Mouse (Mus musculus): ENCODE data around the gene Il13. TPM values are rescaled to one million over a fixed set of nuclear protein-coding genes. Genes with fewer than 3 reads are reported as not detected.

Il13 gene
- total RNA-seq, 2 experiments from 2014 or later: 0.18 to 0.62 TPM

DNA sequence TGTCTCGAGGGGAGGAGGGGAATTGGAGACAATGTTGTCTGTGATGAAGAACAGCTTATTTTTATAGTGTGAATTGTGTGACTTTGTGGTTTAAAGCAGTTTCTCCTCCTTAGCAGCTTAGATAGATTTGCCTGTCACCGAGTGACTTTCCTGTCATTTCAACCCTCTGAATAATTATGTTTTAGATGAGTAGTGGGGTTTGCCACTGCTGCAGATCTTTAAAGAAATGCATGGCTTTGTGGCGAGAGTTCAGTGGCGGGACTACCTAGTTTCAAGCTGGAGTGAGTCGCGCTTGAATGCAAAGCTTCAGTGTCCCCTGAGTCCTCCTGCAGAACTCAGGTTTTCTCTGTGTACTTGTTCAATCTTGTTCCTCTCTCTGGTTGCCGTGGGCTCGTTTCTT, 46.2 kb downstream of the Il13 start:
- no peak for ATAC-seq (ENCODE audit: poor library complexity, severe bottlenecking)

DNA sequence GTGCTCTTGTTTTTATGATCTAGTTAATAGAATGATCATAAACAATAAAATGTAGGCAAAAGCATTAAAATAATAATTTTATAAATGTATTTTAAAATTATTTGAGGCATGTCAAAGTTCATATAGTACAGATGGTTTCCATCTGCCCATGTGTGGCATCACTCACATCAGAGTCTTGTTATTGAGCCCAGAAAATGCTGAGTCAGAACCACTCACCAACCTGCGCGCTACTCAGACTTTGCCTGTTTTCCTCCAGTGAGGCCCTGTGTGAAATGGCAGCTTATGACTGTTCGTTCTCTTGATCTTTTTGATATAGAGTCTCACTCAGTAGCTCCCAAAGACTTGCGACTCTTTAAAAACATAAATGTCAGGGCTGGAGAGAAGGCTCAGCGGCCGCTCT, 49.0 kb downstream of the Il13 start:
- ATAC-seq (ENCODE audit: poor library complexity, severe bottlenecking): no peak

DNA sequence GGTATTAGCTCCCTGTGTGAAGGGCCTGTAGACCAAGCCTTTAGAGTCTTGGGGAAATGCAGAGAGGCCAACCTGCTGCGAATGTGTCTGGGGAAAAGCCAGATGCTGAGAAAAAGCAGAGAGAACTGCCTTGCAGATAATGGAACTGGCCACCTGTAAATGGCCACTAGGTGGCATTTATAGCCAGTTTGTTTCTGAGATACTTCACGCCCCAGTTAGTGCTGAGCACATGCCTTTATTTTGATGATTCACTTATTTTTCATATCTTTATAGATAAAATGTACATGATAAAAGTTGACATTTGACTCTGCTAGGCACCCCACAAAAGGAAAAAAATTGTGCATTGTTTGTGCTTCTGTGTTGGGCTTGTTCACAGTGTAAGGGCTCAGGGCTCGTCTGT, 49.7 kb downstream of the Il13 start:
- no peak for ATAC-seq (ENCODE audit: poor library complexity, severe bottlenecking)

DNA sequence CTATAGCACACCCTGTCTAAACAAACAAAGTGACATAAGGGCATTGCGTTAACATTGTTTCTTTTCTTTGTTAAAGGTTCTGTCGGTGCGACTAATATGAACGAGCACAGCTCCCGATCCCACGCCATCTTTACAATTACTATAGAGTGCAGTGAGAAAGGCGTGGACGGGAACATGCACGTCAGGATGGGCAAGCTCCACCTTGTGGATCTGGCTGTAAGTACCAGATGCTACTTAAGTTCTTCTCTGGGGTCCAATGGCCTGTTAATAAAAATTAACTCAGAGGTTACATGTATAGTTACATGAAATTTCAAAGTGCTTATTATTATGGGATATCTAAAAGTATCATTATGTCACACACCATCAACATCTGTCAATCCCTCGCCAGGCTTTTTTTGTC, 51.4 kb downstream of the Il13 start:
- ATAC-seq (ENCODE audit: poor library complexity, severe bottlenecking): no peak

Other genes starting within 250 kb of the Il13 start
- not detected in 2 replicates for gene Leap2, start 211.5 kb downstream of the Il13 start, total RNA-seq (2015)
- gene Leap2, start 211.5 kb downstream of the Il13 start, total RNA-seq (2017): not detected in 2 replicates
- 163 and 181 TPM in 2 replicates for gene Uqcrq, start 203.9 kb downstream of the Il13 start, total RNA-seq (2015)
- gene Uqcrq, start 203.9 kb downstream of the Il13 start, total RNA-seq (2017): 53.2 and 54.8 TPM in 2 replicates
- 0.54 and 1.6 TPM in 2 replicates for gene Gdf9, start 203.7 kb downstream of the Il13 start, total RNA-seq (2015)
- 2.5 and 5.7 TPM in 2 replicates for gene Gdf9, start 203.7 kb downstream of the Il13 start, total RNA-seq (2017)
- gene Gm10447, start 177.6 kb downstream of the Il13 start, total RNA-seq (2015): not detected in 2 replicates
- 0.11 TPM in 1 of 2 replicates, not detected in the other for gene Gm10447, start 177.6 kb downstream of the Il13 start, total RNA-seq (2017)
- 0.05 and 0.13 TPM in 2 replicates for gene Shroom1, start 177.5 kb downstream of the Il13 start, total RNA-seq (2015)
- 0.07 and 4.5 TPM in 2 replicates for gene Shroom1, start 177.5 kb downstream of the Il13 start, total RNA-seq (2017)
- gene Gm9837, start 164.2 kb downstream of the Il13 start, total RNA-seq (2015): not detected in 2 replicates
- not detected in 2 replicates for gene Gm9837, start 164.2 kb downstream of the Il13 start, total RNA-seq (2017)
- not detected in 2 replicates for gene Gm9945, start 154.5 kb downstream of the Il13 start, total RNA-seq (2015)
- not detected in 2 replicates for gene Gm9945, start 154.5 kb downstream of the Il13 start, total RNA-seq (2017)
- not detected in 2 replicates for gene Sowaha, start 154.4 kb downstream of the Il13 start, total RNA-seq (2015)
- gene Sowaha, start 154.4 kb downstream of the Il13 start, total RNA-seq (2017): not detected in 2 replicates
- gene Sept8, start 115.4 kb downstream of the Il13 start, total RNA-seq (2015): 9.0 and 9.5 TPM in 2 replicates
- gene Sept8, start 115.4 kb downstream of the Il13 start, total RNA-seq (2017): 6.1 and 10.1 TPM in 2 replicates
- gene Kif3a, start 67.3 kb downstream of the Il13 start, total RNA-seq (2015): 2.5 and 4.1 TPM in 2 replicates
- gene Kif3a, start 67.3 kb downstream of the Il13 start, total RNA-seq (2017): 3.3 and 5.0 TPM in 2 replicates
- 5.5 and 13.1 TPM in 2 replicates for gene Il4, start 16.0 kb downstream of the Il13 start, total RNA-seq (2015)
- gene Il4, start 16.0 kb downstream of the Il13 start, total RNA-seq (2017): 8.0 and 8.7 TPM in 2 replicates
- 23.9 and 26.7 TPM in 2 replicates for gene Rad50, start 72.6 kb upstream of the Il13 start, total RNA-seq (2015)
- gene Rad50, start 72.6 kb upstream of the Il13 start, total RNA-seq (2017): 33.7 and 38.1 TPM in 2 replicates
- not detected in 2 replicates for gene Il5, start 86.1 kb upstream of the Il13 start, total RNA-seq (2015)
- gene Il5, start 86.1 kb upstream of the Il13 start, total RNA-seq (2017): not detected in 2 replicates
- gene Irf1, start 135.3 kb upstream of the Il13 start, total RNA-seq (2015): 37.2 and 38.5 TPM in 2 replicates
- 78.4 and 93.1 TPM in 2 replicates for gene Irf1, start 135.3 kb upstream of the Il13 start, total RNA-seq (2017)
- not detected in 2 replicates for gene Gm17334, start 138.5 kb upstream of the Il13 start, total RNA-seq (2015)
- gene Gm17334, start 138.5 kb upstream of the Il13 start, total RNA-seq (2017): not detected in 2 replicates
- gene Gm12216, start 224.6 kb upstream of the Il13 start, total RNA-seq (2015): 0.25 and 0.84 TPM in 2 replicates
- gene Gm12216, start 224.6 kb upstream of the Il13 start, total RNA-seq (2017): 0.70 TPM in 1 of 2 replicates, not detected in the other